Mouse (Mus musculus) midbrain, embryonic 16.5 days (tissue): ENCODE data around the gene Dgke. TPM values are rescaled to one million over a fixed set of nuclear protein-coding genes. Genes with fewer than 3 reads are reported as not detected.

ENCODE experiments used
- ATAC-seq: fragments of 200-750 bp; cut with Nextera tagmentation; 2 replicates; pipeline ENCODE4 v1.8.0; 2017; ENCODE audit warnings: moderate TSS enrichment
- H3K27ac ChIP-seq: fragments of 300-500 bp; sonication (generic); 2 replicates; pipeline ENCODE4 v1.5.1; 2014; ENCODE audit warnings: mild to moderate bottlenecking, low read length, mixed read lengths
- H3K27me3 ChIP-seq: fragments of 300-500 bp; sonication (generic); 2 replicates; pipeline ENCODE4 v1.6.1; 2014; ENCODE audit warnings: low read depth, low read length, mixed read lengths; ENCODE audit not compliant: control insufficient read depth, insufficient read depth
- H3K36me3 ChIP-seq: fragments of 300-500 bp; sonication (generic); 2 replicates; pipeline ENCODE4 v1.6.1; 2014; ENCODE audit warnings: mild to moderate bottlenecking, low read length, moderate library complexity, mixed read lengths; ENCODE audit not compliant: control insufficient read depth, insufficient read depth
- H3K4me1 ChIP-seq: fragments of 300-500 bp; sonication (generic); 2 replicates; pipeline ENCODE4 v1.6.1; 2014; ENCODE audit warnings: mild to moderate bottlenecking, low read length, mixed read lengths; ENCODE audit not compliant: control insufficient read depth, insufficient read depth
- H3K4me2 ChIP-seq: fragments of 300-500 bp; sonication (generic); 2 replicates; pipeline ENCODE4 v1.6.1; 2014; ENCODE audit warnings: mild to moderate bottlenecking, low read length, mixed read lengths
- H3K4me3 ChIP-seq: fragments of 300-500 bp; sonication (generic); 2 replicates; pipeline ENCODE4 v1.5.1; 2014; ENCODE audit warnings: low read depth, mild to moderate bottlenecking, low read length, moderate library complexity, mixed read lengths
- H3K9ac ChIP-seq: fragments of 300-500 bp; sonication (generic); 2 replicates; pipeline ENCODE4 v1.6.1; 2014; ENCODE audit warnings: low read depth, low read length, mixed read lengths
- H3K9me3 ChIP-seq: fragments of 300-500 bp; sonication (generic); replicated peaks from 2 replicates; pipeline ENCODE4 v1.6.1; 2014; ENCODE audit warnings: mild to moderate bottlenecking, low read length, mixed read lengths; ENCODE audit not compliant: control insufficient read depth, poor library complexity, severe bottlenecking
- WGBS: fragments of 180-500 bp; shearing (Covaris S2); extraction: QIAGEN DNeasy Blood & Tissue Kit; methylation state at CpG from one replicate; pipeline ENCODE4 v1.1.7; 2014; 5-methylcytosine and 5-hydroxymethylcytosine counted together
- polyA plus RNA-seq: library from polyadenylated mRNA; unstranded; fragments of >200 nt; fragmentation: Nextera tagmentation; extraction: Ambion mirVana; gene quantifications from 2 replicates; pipeline ENCODE4 v1.2.1, GENCODE M21; 2015

Dgke gene
- polyA plus RNA-seq, 1 experiment from 2014 or later: 18.2 TPM

DNA sequence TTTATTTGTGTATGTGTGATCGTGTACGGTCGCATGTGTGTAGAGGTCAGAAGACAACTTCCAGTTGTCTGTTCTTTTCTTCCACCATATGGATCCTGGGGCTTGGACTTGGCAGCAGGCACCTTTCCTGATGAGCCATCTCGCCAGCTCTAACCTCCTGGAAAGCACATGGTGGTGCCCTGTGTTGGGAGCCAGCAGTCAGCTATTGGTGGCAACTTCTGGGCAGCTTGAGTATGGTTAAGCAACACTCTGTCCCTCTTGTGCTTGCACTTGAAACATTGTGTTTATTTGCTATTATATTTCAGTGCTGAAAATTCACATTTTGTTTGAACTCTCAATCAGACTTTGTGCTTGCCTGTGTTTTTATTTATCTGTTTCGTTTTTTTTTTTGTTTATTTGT, 77.7 kb downstream of the Dgke start:
- no peak overlapping the region for H3K27ac ChIP-seq
- WGBS: 79% methylated on average over 5 of the region's 5 CpGs
- H3K4me3 ChIP-seq: no peak overlapping the region
- H3K9ac ChIP-seq: no peak overlapping the region
- H3K27me3 ChIP-seq: no peaks in the 10 kb centered on the region
- no peak for ATAC-seq
- H3K4me1 ChIP-seq: no peaks in the 10 kb centered on the region
- peaks cover 21% of the 10 kb centered on the region for H3K36me3 ChIP-seq
- no peaks in the 10 kb centered on the region for H3K9me3 ChIP-seq
- H3K4me2 ChIP-seq: no peak overlapping the region

GRCm38 (mm10) chr11:88986616-88987015, 80.0 kb downstream of the Dgke start:
- Histone ChIP-seq H3K27ac (no peak overlapping the region), H3K27me3 (no peaks in the 10 kb centered on the region), H3K9ac (no peak overlapping the region), H3K4me3 (no peak overlapping the region), H3K4me1 (no peaks in the 10 kb centered on the region), H3K36me3 (peaks cover 29% of the 10 kb centered on the region), H3K4me2 (no peak overlapping the region), H3K9me3 (no peaks in the 10 kb centered on the region)
- 92% methylated on average over 10 of the region's 10 CpGs for whole genome bisulfite sequencing
- ATAC-seq: no peak

Other genes with a start within 250 kb of the Dgke start
- 31.2 and 33.3 TPM in 2 replicates for gene Akap1, start 202.3 kb downstream of the Dgke start, polyA plus RNA-seq
- gene Scpep1, start 111.4 kb downstream of the Dgke start, polyA plus RNA-seq: 31.9 and 37.9 TPM in 2 replicates
- not detected in 2 replicates for gene Elobl, start 99.9 kb downstream of the Dgke start, polyA plus RNA-seq
- 30.4 and 31.0 TPM in 2 replicates for gene Coil, start 96.6 kb downstream of the Dgke start, polyA plus RNA-seq
- 3.5 and 3.8 TPM in 2 replicates for gene Trim25, start 67.5 kb downstream of the Dgke start, polyA plus RNA-seq
- gene Gm525, start 7.0 kb upstream of the Dgke start, polyA plus RNA-seq: not detected in 2 replicates
- gene Nog, start 235.5 kb upstream of the Dgke start, polyA plus RNA-seq: 3.0 and 4.1 TPM in 2 replicates